Mouse (Mus musculus) myocyte (in vitro differentiated cells): ENCODE results near the gene Fam205c.

Experiments used
- CEBPB ChIP-seq: IDR thresholded peaks from 2 replicates; pipeline ENCODE4 v1.6.1; 2011; ENCODE audit warnings: mild to moderate bottlenecking, moderate library complexity; ENCODE audit not compliant: poor library complexity, insufficient read depth, severe bottlenecking
- E2F4 ChIP-seq: IDR thresholded peaks from one replicate; pipeline ENCODE4 v1.6.1; 2011; ENCODE audit warnings: mild to moderate bottlenecking, control low read depth, moderate library complexity; ENCODE audit not compliant: insufficient read depth
- MAX ChIP-seq: IDR thresholded peaks from one replicate; pipeline ENCODE4 v1.6.1; 2011; ENCODE audit warnings: low read depth, mild to moderate bottlenecking, control low read depth
- MYOD1 ChIP-seq, 3 experiments: IDR thresholded peaks; one replicate each; pipeline ENCODE4 v1.6.1; 2011; ENCODE audit warnings: control low read depth in 2 of 3, low read depth in 2 of 3, mild to moderate bottlenecking in 2 of 3, moderate library complexity in 1 of 3; ENCODE audit not compliant: insufficient read length in 2 of 3, control insufficient read depth in 1 of 3
- MYOG ChIP-seq, 3 experiments: IDR thresholded peaks; one replicate each; pipeline ENCODE4 v1.6.1; 2011; ENCODE audit warnings: control low read depth in 2 of 3, low read depth in 2 of 3, mild to moderate bottlenecking in 2 of 3; ENCODE audit not compliant: insufficient read length in 2 of 3, control insufficient read depth in 1 of 3, insufficient read depth in 1 of 3
- POLR2A ChIP-seq: IDR thresholded peaks from one replicate; pipeline ENCODE4 v1.6.1; 2011; ENCODE audit warnings: low read depth, mild to moderate bottlenecking, control low read depth, moderate library complexity; ENCODE audit not compliant: insufficient read length
- POLR2AphosphoS2 ChIP-seq: IDR thresholded peaks from one replicate; pipeline ENCODE4 v1.6.1; 2011; ENCODE audit warnings: low read depth, control low read depth; ENCODE audit not compliant: insufficient read length
- REST ChIP-seq: IDR thresholded peaks from one replicate; pipeline ENCODE4 v1.6.1; 2011; ENCODE audit warnings: mild to moderate bottlenecking, control low read depth, moderate library complexity; ENCODE audit not compliant: insufficient read depth, insufficient read length
- SRF ChIP-seq: IDR thresholded peaks from one replicate; pipeline ENCODE4 v1.6.1; 2011; ENCODE audit warnings: low read depth; ENCODE audit not compliant: control insufficient read depth, insufficient read length
- TCF12 ChIP-seq: IDR thresholded peaks from one replicate; pipeline ENCODE4 v1.6.1; 2011; ENCODE audit warnings: mild to moderate bottlenecking, control low read depth; ENCODE audit not compliant: poor library complexity, insufficient read depth, severe bottlenecking
- USF1 ChIP-seq: IDR thresholded peaks from one replicate; pipeline ENCODE4 v1.6.1; 2011; ENCODE audit warnings: low read depth, mild to moderate bottlenecking, control low read depth, moderate library complexity

DNA sequence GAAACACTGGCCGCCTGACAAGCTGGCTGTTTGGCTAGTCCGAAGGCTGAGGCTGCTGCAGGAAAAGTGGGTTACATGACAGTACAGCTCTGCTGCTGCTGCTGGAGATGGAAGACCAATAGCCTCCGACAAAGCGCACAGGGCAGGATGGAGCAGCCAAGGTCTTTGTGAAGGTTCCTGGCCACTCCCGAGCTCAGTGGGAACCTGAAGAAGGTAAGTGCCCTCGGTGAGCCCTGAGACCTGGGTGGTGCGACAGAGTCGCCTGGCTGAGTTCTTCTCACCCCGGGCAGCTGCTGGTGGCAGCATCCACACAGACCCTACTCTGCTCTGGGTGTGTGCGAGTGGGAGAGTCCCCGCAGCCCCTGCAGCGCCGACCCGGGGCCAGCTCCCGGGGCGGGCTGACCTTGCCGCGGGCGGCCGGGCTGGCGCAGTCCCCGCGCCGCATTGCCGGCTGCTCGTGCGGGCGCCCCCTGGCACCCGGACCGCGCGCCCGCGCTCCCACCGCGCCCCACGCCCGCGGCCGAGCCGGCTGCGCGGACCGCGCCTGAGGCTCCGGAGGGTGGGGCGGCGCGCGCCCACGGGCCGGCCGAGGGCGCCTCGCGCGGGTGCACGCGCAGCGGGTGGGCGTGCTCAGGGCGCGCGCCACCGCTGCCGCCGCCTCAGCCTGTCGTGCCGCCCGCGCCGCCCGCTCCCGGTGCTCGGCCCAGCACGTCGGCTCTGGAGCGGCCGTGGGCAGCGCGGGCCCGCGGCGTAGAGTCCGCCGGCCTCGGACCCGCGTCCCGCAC is 42.8 kb upstream of the Fam205c start, which contains the start of gene Phf24:
- TF ChIP-seq TCF12 (no peak), MAX (no peak), USF1 (no peak), POLR2A (no peak), MYOD1 (IDR thresholded peaks at IDR 0.05; ENCODE audit: control insufficient read depth in 1 of 3, insufficient read length in 2 of 3, low read depth in 2 of 3) (no peak), REST (no peak), E2F4 (no peak), CEBPB (no peak), MYOG (IDR thresholded peaks at IDR 0.05; ENCODE audit: control insufficient read depth in 1 of 3, insufficient read depth in 1 of 3, insufficient read length in 2 of 3, low read depth in 2 of 3) (no peak), SRF (no peak), POLR2AphosphoS2 (no peak)
